Mouse (Mus musculus) lung, embryonic 14.5 days (tissue): ENCODE data around the gene Tmem164. TPM values are rescaled to one million over a fixed set of nuclear protein-coding genes. Genes with fewer than 3 reads are reported as not detected.
A peak's percentile ranks its signal among the peaks of the same experiment; 100 is the strongest.

Source experiments
- ATAC-seq: fragments of 200-750 bp; cut with Nextera tagmentation; 2 replicates; pipeline ENCODE4 v1.8.0; 2017; ENCODE audit warnings: mild to moderate bottlenecking, moderate TSS enrichment, moderate library complexity; ENCODE audit not compliant: insufficient read depth
- DNase-seq: peaks from one replicate; pipeline ENCODE4 v3.0.0-alpha.2; 2015
- H3K27ac ChIP-seq: fragments of 300-500 bp; sonication (generic); 2 replicates; pipeline ENCODE4 v1.5.1; 2014; ENCODE audit warnings: low read depth, mild to moderate bottlenecking, moderate library complexity
- H3K27me3 ChIP-seq: fragments of 300-500 bp; sonication (generic); 2 replicates; pipeline ENCODE4 v1.6.1; 2014; ENCODE audit warnings: low read length, control low read depth; ENCODE audit not compliant: insufficient read depth
- H3K36me3 ChIP-seq: fragments of 300-500 bp; sonication (generic); 2 replicates; pipeline ENCODE4 v1.6.1; 2014; ENCODE audit warnings: control low read depth; ENCODE audit not compliant: insufficient read depth
- H3K4me1 ChIP-seq: fragments of 300-500 bp; sonication (generic); 2 replicates; pipeline ENCODE4 v1.6.1; 2014; ENCODE audit warnings: antibody characterized with exemption, control low read depth; ENCODE audit not compliant: insufficient read depth
- H3K4me2 ChIP-seq: fragments of 300-500 bp; sonication (generic); 2 replicates; pipeline ENCODE4 v1.6.1; 2014; ENCODE audit warnings: mild to moderate bottlenecking
- H3K4me3 ChIP-seq: fragments of 300-500 bp; sonication (generic); 2 replicates; pipeline ENCODE4 v1.5.1; 2014; ENCODE audit warnings: low read depth, low read length
- H3K9ac ChIP-seq: fragments of 300-500 bp; sonication (generic); 2 replicates; pipeline ENCODE4 v1.6.1; 2014
- H3K9me3 ChIP-seq: fragments of 300-500 bp; sonication (generic); 2 replicates; pipeline ENCODE4 v1.6.1; 2016; ENCODE audit warnings: low read depth, low read length, control low read depth
- CTCF ChIP-seq: IDR thresholded peaks from 2 replicates; pipeline ENCODE4 v1.5.1; 2016; ENCODE audit warnings: antibody characterized with exemption, low read depth
- WGBS: fragments of 180-500 bp; shearing (Covaris S2); extraction: QIAGEN DNeasy Blood & Tissue Kit; methylation state at CpG from one replicate; pipeline ENCODE4 v1.1.7; 2014; 5-methylcytosine and 5-hydroxymethylcytosine counted together
- polyA plus RNA-seq: library from polyadenylated mRNA; unstranded; fragments of >200 nt; fragmentation: Nextera tagmentation; extraction: Ambion mirVana; gene quantifications from 2 replicates; pipeline ENCODE4 v1.2.1, GENCODE M21; 2014

Tmem164 gene
- polyA plus RNA-seq, 1 experiment from 2014 or later, result 42.0 TPM

DNA sequence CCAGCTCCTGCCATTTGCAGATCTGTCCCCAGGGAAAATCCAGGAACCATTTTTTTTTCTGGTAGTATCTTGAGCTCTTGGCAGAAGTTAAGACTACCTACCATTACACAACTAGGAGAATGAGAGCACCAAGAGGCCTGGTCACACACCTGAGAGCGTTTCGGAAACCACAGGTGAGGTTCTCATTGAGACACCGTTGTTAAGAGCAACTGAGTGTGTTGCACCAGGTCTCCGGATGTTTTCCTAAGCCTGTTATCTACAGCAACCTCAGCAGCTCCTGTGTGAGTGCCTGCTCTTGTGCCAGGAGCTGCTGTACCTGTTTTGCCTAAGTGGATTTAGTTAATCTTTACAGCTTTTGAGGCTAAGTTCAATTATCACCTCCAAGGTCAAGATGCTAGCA is 92.5 kb downstream of the Tmem164 start:
- Histone ChIP-seq H3K4me3 (no peak overlapping the region), H3K36me3 (peaks cover 19% of the 10 kb centered on the region), H3K9me3 (no peaks in the 10 kb centered on the region), H3K27ac (no peak overlapping the region), H3K4me1 (no peaks in the 10 kb centered on the region), H3K4me2 (no peak overlapping the region), H3K27me3 (no peaks in the 10 kb centered on the region), H3K9ac (no peak overlapping the region)
- DNase-seq (peak; percentile 26), ATAC-seq (no peak)
- no peak for TF ChIP-seq CTCF
- 59% methylated on average over 4 of the region's 4 CpGs for WGBS

- H3K9ac ChIP-seq, result no peak overlapping the region
- H3K4me2 ChIP-seq, result no peak overlapping the region
- no peak overlapping the region for H3K27ac ChIP-seq
- H3K4me1 ChIP-seq, result no peaks in the 10 kb centered on the region
- 66% methylated on average over 4 of the region's 4 CpGs for WGBS
- no peaks in the 10 kb centered on the region for H3K9me3 ChIP-seq
- no peak for TF ChIP-seq CTCF
- no peak overlapping the region for H3K4me3 ChIP-seq
- DNase-seq, result no peak
- H3K36me3 ChIP-seq, result peaks cover 15% of the 10 kb centered on the region
- ATAC-seq, result no peak
- no peaks in the 10 kb centered on the region for H3K27me3 ChIP-seq
These were observed 94.9 kb downstream of the Tmem164 start for GRCm38 (mm10) chrX:142776131-142776530.

GRCm38 (mm10) chrX:142778638-142779037 is 97.4 kb downstream of the Tmem164 start:
- ATAC-seq, result peak; percentile 74; the same call in 1 of the 2 replicates
- Histone ChIP-seq H3K9ac (no peak overlapping the region), H3K4me2 (no peak overlapping the region), H3K27me3 (no peaks in the 10 kb centered on the region), H3K4me3 (no peak overlapping the region), H3K36me3 (peaks cover 7% of the 10 kb centered on the region), H3K27ac (no peak overlapping the region), H3K4me1 (no peaks in the 10 kb centered on the region), H3K9me3 (no peaks in the 10 kb centered on the region)
- peak; percentile 7 for DNase-seq
- TF ChIP-seq CTCF, result no peak
- WGBS, result 30% methylated on average over 6 of the region's 6 CpGs

GRCm38 (mm10) chrX:142786160-142787052 is 105.2 kb downstream of the Tmem164 start:
- DNase-seq, result no peak
- Histone ChIP-seq H3K4me2 (no peak overlapping the region), H3K36me3 (no peaks in the 10 kb centered on the region), H3K4me1 (no peaks in the 10 kb centered on the region), H3K27ac (no peak overlapping the region), H3K9me3 (no peaks in the 10 kb centered on the region), H3K9ac (no peak overlapping the region), H3K27me3 (no peaks in the 10 kb centered on the region), H3K4me3 (no peak overlapping the region)
- 90% methylated on average over 10 of the region's 10 CpGs for WGBS
- no peak for TF ChIP-seq CTCF
- no peak for ATAC-seq

DNA sequence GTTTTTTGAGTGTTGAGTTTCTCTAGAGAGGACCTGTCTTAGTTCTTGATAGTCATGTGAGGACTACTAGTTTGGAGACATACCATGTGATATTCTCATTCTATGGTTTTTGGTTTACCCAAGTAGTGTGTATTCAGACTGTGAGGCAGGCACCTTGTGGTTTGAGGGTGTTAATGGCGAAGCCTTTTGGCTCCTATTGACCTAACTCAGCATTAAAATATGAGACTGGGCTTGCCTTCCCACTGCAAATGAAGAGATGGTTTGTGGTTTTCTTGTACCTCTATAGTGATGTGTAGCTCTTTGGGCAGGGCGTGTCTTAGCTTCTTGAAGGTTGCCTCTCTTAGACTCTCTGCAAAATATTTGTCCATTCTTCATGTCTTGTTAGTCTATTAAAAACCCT is 111.0 kb downstream of the Tmem164 start:
- H3K9ac ChIP-seq, result no peak overlapping the region
- H3K4me2 ChIP-seq, result no peak overlapping the region
- no peaks in the 10 kb centered on the region for H3K27me3 ChIP-seq
- no peaks in the 10 kb centered on the region for H3K9me3 ChIP-seq
- 88% methylated on average over 2 of the region's 2 CpGs for WGBS
- H3K27ac ChIP-seq, result no peak overlapping the region
- H3K4me1 ChIP-seq, result no peaks in the 10 kb centered on the region
- H3K36me3 ChIP-seq, result no peaks in the 10 kb centered on the region
- DNase-seq, result no peak
- no peak for ATAC-seq
- TF ChIP-seq CTCF, result no peak
- no peak overlapping the region for H3K4me3 ChIP-seq

DNA sequence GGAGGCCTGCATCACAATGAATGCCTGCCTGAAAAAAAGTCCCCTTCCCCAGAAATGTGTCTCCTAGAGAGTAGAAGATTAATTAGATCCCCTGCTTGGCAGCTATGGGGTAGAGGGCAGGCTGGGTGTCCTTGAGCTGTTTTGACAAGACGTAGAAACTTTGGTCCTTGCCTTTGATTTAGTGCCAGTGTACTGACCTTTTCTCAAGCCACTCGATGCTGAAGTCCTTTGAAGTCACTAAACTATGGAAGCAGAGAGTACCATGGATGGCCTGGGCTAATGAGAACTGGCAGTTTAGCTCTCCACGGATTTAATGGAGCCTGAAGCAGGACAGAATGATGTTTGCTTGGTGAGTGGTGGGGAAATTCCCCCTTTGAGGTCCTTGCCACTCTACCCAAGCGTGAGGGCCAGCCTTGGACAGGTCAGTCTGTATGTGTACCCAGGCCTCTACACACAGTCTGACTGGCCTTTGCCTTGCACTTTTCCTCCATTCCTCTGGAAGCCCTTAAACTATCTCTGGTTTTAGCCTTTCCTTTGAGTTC is 112.9 kb downstream of the Tmem164 start:
- H3K4me2 ChIP-seq, result no peak overlapping the region
- peak; percentile 52; the same call in 1 of the 2 replicates for ATAC-seq
- H3K4me1 ChIP-seq, result no peaks in the 10 kb centered on the region
- no peaks in the 10 kb centered on the region for H3K9me3 ChIP-seq
- no peaks in the 10 kb centered on the region for H3K36me3 ChIP-seq
- no peak overlapping the region for H3K4me3 ChIP-seq
- TF ChIP-seq CTCF, result no peak
- H3K27ac ChIP-seq, result no peak overlapping the region
- no peak overlapping the region for H3K9ac ChIP-seq
- H3K27me3 ChIP-seq, result no peaks in the 10 kb centered on the region
- 31% methylated on average over 4 of the region's 4 CpGs for WGBS
- peak; percentile 28 for DNase-seq

DNA sequence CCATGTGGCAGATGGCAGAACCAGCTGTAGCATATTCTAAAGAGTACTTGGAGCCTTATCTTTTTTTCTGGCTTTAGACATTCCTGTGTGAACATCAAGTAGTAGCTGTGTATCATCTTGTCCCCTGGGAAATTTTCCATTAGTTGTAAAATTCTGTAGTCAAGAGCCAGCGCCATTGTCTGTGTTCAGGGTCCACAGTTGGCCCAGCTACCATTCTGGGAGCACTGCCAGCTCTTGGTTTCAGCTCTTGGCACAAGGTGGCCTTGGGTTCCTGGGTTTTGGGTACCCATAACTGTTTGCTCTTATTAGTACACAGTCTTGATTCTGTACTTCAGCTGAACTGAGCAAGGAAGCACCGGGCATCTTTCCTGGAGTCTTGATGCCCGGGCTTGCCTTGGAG is 123.4 kb downstream of the Tmem164 start:
- DNase-seq (no peak), ATAC-seq (no peak)
- H3K4me2 ChIP-seq, result no peak overlapping the region
- no peak overlapping the region for H3K4me3 ChIP-seq
- no peaks in the 10 kb centered on the region for H3K9me3 ChIP-seq
- H3K9ac ChIP-seq, result no peak overlapping the region
- TF ChIP-seq CTCF, result no peak
- no peaks in the 10 kb centered on the region for H3K27me3 ChIP-seq
- no peak overlapping the region for H3K27ac ChIP-seq
- no peaks in the 10 kb centered on the region for H3K36me3 ChIP-seq
- 76% methylated on average over 3 of the region's 3 CpGs for WGBS
- H3K4me1 ChIP-seq, result no peaks in the 10 kb centered on the region
